ENCODE assay signal across 27 mouse cellular contexts in genomic region chr13:47952946-47953345, GRCm38 (mm10).
"Had no signal": no experiment of that assay in that cellular context is flagged by ENCODE, and none has a peak within 500 bp of the region (broad histone marks: within the 10 kb centered on the region; RNA-seq: fewer than 3 reads in every experiment).

No protein-coding gene starts in this region.

- H3K9ac ChIP-seq: embryonic facial prominence, embryonic 12.5 days; embryonic facial prominence, embryonic 13.5 days; embryonic facial prominence, embryonic 15.5 days; forebrain, embryonic 12.5 days; forebrain, embryonic 15.5 days; forebrain, postnatal 0 days had no signal

- H3K27ac ChIP-seq: embryonic facial prominence, embryonic 10.5 days; embryonic facial prominence, embryonic 12.5 days; embryonic facial prominence, embryonic 13.5 days; embryonic facial prominence, embryonic 15.5 days; forebrain, embryonic 10.5 days; forebrain, embryonic 12.5 days; forebrain, embryonic 15.5 days; gastrocnemius, adult 2 months; heart, adult 2 months; heart, embryonic 10.5 days had no signal

- H3K27me3 ChIP-seq: embryonic facial prominence, embryonic 12.5 days; embryonic facial prominence, embryonic 13.5 days; embryonic facial prominence, embryonic 15.5 days; forebrain, embryonic 12.5 days; forebrain, embryonic 15.5 days had no signal

- H3K9me3 ChIP-seq: embryonic facial prominence, embryonic 10.5 days; embryonic facial prominence, embryonic 12.5 days; embryonic facial prominence, embryonic 13.5 days; embryonic facial prominence, embryonic 15.5 days; forebrain, embryonic 10.5 days; forebrain, embryonic 12.5 days; forebrain, embryonic 15.5 days; heart, embryonic 10.5 days had no signal

- DNase-seq: cerebellum, adult 9-10 months; cerebellum, adult 9-11 months; cerebellum, postnatal 10 days; cerebellum, postnatal 14 days; cerebellum, postnatal 25 days; cerebellum, postnatal 36 days; embryo, embryonic 11 days; forebrain, postnatal 0 days; gastrocnemius, adult 2 months; gastrocnemius, postnatal 10 days; gastrocnemius, postnatal 14 days; gastrocnemius, postnatal 25 days; gastrocnemius, postnatal 36 days; heart, adult 11 months; heart, adult 18-20 months; heart, adult 2 months had no signal

- H3K36me3 ChIP-seq: embryonic facial prominence, embryonic 10.5 days; embryonic facial prominence, embryonic 12.5 days; embryonic facial prominence, embryonic 13.5 days; embryonic facial prominence, embryonic 15.5 days; forebrain, embryonic 10.5 days; forebrain, embryonic 12.5 days; forebrain, embryonic 15.5 days; heart, embryonic 10.5 days had no signal

- H3K4me3 ChIP-seq: embryonic facial prominence, embryonic 10.5 days; embryonic facial prominence, embryonic 12.5 days; embryonic facial prominence, embryonic 13.5 days; embryonic facial prominence, embryonic 15.5 days; erythroblast, embryonic 14.5 days; forebrain, embryonic 10.5 days; forebrain, embryonic 12.5 days; forebrain, embryonic 15.5 days; gastrocnemius, adult 2 months; heart, adult 2 months; heart, embryonic 10.5 days had no signal

- H3K4me1 ChIP-seq: heart, embryonic 10.5 days had no signal

- ATAC-seq: forebrain, embryonic 15.5 days; forebrain, embryonic 16.5 days; forebrain, postnatal 0 days had no signal

- H3K4me2 ChIP-seq: embryonic facial prominence, embryonic 12.5 days; embryonic facial prominence, embryonic 13.5 days; embryonic facial prominence, embryonic 15.5 days; forebrain, embryonic 12.5 days; forebrain, embryonic 15.5 days; heart, embryonic 11.5 days had no signal
